ENCODE assay signal across 9 mouse cellular contexts in the genomic region with DNA sequence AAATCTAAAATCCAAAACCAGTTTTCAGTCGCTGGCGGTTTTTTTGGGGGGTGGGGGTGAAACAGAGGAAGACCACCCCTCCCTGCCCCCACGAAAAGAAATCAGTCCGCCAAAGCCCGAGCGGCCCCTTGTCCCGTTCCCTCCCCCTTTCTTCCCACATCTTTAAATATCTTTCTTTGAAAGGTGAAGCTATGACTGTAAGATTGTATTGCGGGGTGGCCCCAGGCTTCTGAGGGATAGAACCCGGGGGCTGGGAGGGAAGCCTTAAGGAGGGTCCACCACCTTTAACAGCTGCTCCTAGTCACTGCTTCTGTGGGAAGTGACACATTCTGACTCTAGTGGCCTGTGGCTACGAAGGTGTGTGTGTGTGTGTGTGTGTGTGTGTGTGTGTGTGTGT. TPM values are rescaled to one million over a fixed set of nuclear protein-coding genes. Genes with fewer than 3 reads are reported as not detected.
A peak's percentile ranks its signal among the peaks of the same experiment; 100 is the strongest.
DNase-seq lines count a peak whose midpoint lies in the region; ATAC-seq and TF ChIP-seq lines count a peak whose summit lies in the region.
"Had no signal": no experiment of that assay in that cellular context is flagged by ENCODE, and none has a peak within 500 bp of the region (broad histone marks: within the 10 kb centered on the region; RNA-seq: fewer than 3 reads in every experiment).

No protein-coding gene starts in this region.

- no peak for DNase-seq in heart, postnatal 14 days
- DNase-seq in embryo, embryonic 11.5 days (ENCODE audit: low read depth, low spot score) = peak; percentile 11
- DNase-seq in hindbrain, embryonic 10.5 days (ENCODE audit: low spot score) = peak; percentile 41
- DNase-seq in left cerebral cortex, adult 2 months (ENCODE audit: extremely low spot score in 1 of 2, low spot score in 2 of 2) = no peak
- DNase-seq in cerebellum, adult 2 months = no peak

- ATAC-seq in heart, embryonic 12.5 days (ENCODE audit: insufficient number of reproducible peaks, low FRiP score) = no peak
- ATAC-seq in midbrain, embryonic 13.5 days = no peak; the same call in 1 of the 2 replicates
- ATAC-seq in megakaryocyte, adult 5-6 weeks (ENCODE audit: poor library complexity, severe bottlenecking) = no peak

- no peak for TF ChIP-seq POLR2A in cerebellum, adult 2 months (IDR thresholded peaks at IDR 0.05; ENCODE audit: borderline replicate concordance, insufficient read depth, low read length)

- H3K9me3 ChIP-seq in heart, embryonic 12.5 days (replicated peaks) = peaks cover 11% of the 10 kb centered on the region
- H3K9me3 ChIP-seq in hindbrain, embryonic 10.5 days = peaks cover 20% of the 10 kb centered on the region
- H3K9me3 ChIP-seq in midbrain, embryonic 13.5 days = peaks cover 8% of the 10 kb centered on the region

- H3K4me3 ChIP-seq in heart, embryonic 12.5 days = no peak overlapping the region
- peak overlapping the region; percentile 29 for H3K4me3 ChIP-seq in hindbrain, embryonic 10.5 days
- no peak overlapping the region for H3K4me3 ChIP-seq in midbrain, embryonic 13.5 days (replicated peaks)
- H3K4me3 ChIP-seq in left cerebral cortex, adult 2 months = no peak overlapping the region
- no peak overlapping the region for H3K4me3 ChIP-seq in cerebellum, adult 2 months (replicated peaks; ENCODE audit: insufficient read depth, low read depth, low read length)

- no peak overlapping the region for H3K27ac ChIP-seq in heart, embryonic 12.5 days (ENCODE audit: poor library complexity, severe bottlenecking)
- peak overlapping the region; percentile 80 for H3K27ac ChIP-seq in hindbrain, embryonic 10.5 days
- peak overlapping the region; percentile 58 for H3K27ac ChIP-seq in midbrain, embryonic 13.5 days
- H3K27ac ChIP-seq in left cerebral cortex, adult 2 months = no peak overlapping the region
- no peak overlapping the region for H3K27ac ChIP-seq in cerebellum, adult 2 months (ENCODE audit: insufficient read depth, low read length)
- H3K27ac ChIP-seq: liver, embryonic 14.5 days had no signal

- intact Hi-C loops in heart, postnatal 14 days (cut with DNase I) = loop anchor here (2.0 to 10.0 kb wide), 9 partner anchors 89 to 614 kb away; no protein-coding TSS in a partner anchor
- intact Hi-C loops in left cerebral cortex, adult 2 months (cut with DNase I) = loop anchor here (1.0 to 10.0 kb wide), 4 partner anchors 171 to 639 kb away; no protein-coding TSS in a partner anchor

- no peak for TF ChIP-seq CTCF in left cerebral cortex, adult 2 months (IDR thresholded peaks at IDR 0.05)
- TF ChIP-seq CTCF in cerebellum, adult 2 months (IDR thresholded peaks at IDR 0.05; ENCODE audit: borderline replicate concordance, insufficient read depth, low read depth, low read length) = no peak

- no peaks in the 10 kb centered on the region for H3K27me3 ChIP-seq in heart, embryonic 12.5 days (replicated peaks)
- H3K27me3 ChIP-seq in hindbrain, embryonic 10.5 days (ENCODE audit: insufficient read depth, poor library complexity, severe bottlenecking) = no peaks in the 10 kb centered on the region; the same call in 1 of the 2 replicates
- H3K27me3 ChIP-seq in midbrain, embryonic 13.5 days = no peaks in the 10 kb centered on the region
- no peaks in the 10 kb centered on the region for H3K27me3 ChIP-seq in cerebellum, adult 2 months (ENCODE audit: control insufficient read depth, insufficient read depth, low read length)

- H3K4me1 ChIP-seq in heart, embryonic 12.5 days (replicated peaks) = peaks cover 12% of the 10 kb centered on the region
- H3K4me1 ChIP-seq in hindbrain, embryonic 10.5 days (replicated peaks) = peaks cover 29% of the 10 kb centered on the region
- H3K4me1 ChIP-seq in midbrain, embryonic 13.5 days (replicated peaks) = peaks cover 27% of the 10 kb centered on the region
- peaks cover 6% of the 10 kb centered on the region; the same call in 1 of the 2 replicates for H3K4me1 ChIP-seq in cerebellum, adult 2 months (ENCODE audit: control insufficient read depth, insufficient read depth, low read length)

- peak overlapping the region; percentile 50 for H3K4me2 ChIP-seq in heart, embryonic 12.5 days
- H3K4me2 ChIP-seq in midbrain, embryonic 13.5 days (replicated peaks) = peak overlapping the region; percentile 31

- H3K36me3 ChIP-seq in heart, embryonic 12.5 days = no peaks in the 10 kb centered on the region
- 0 out of 2 replicates have a peak, but pooled peaks cover 9% of the 10 kb centered on the region for H3K36me3 ChIP-seq in hindbrain, embryonic 10.5 days
- H3K36me3 ChIP-seq in midbrain, embryonic 13.5 days = no peaks in the 10 kb centered on the region

- 28% methylated on average over 10 of the region's 10 CpGs for WGBS in heart, embryonic 12.5 days
- WGBS in hindbrain, embryonic 10.5 days = 9% methylated on average over 10 of the region's 10 CpGs
- WGBS in midbrain, embryonic 13.5 days = 8% methylated on average over 10 of the region's 10 CpGs
- 70% methylated on average over 10 of the region's 10 CpGs for WGBS in cerebellum, adult 2 months

- peak overlapping the region; percentile 43; the same call in 1 of the 2 replicates for H3K9ac ChIP-seq in heart, embryonic 12.5 days
- no peak overlapping the region for H3K9ac ChIP-seq in midbrain, embryonic 13.5 days (replicated peaks)
- H3K9ac ChIP-seq: liver, embryonic 14.5 days had no signal

RNA-seq across cellular contexts. Expression of a gene that starts 32.3 kb away (rescaled TPM):
- polyA plus RNA-seq in heart, embryonic 12.5 days (2016; fragmentation: Nextera tagmentation; extraction: Ambion mirVana) = 476 and 492 TPM in 2 replicates
- total RNA-seq in heart, postnatal 14 days (2021) = 100 to 1,000 TPM; 270 to 309 TPM
- polyA plus RNA-seq in hindbrain, embryonic 10.5 days (2016; fragmentation: Nextera tagmentation; extraction: Ambion mirVana) = 673 and 781 TPM in 2 replicates
- polyA plus RNA-seq in midbrain, embryonic 13.5 days (2015; fragmentation: Nextera tagmentation; extraction: Ambion mirVana) = 474 and 477 TPM in 2 replicates
- total RNA-seq in left cerebral cortex, adult 2 months (2021) = 100 to 1,000 TPM; 268 to 280 TPM
- 936 and 951 TPM in 2 replicates for total RNA-seq in megakaryocyte, adult 5-6 weeks (2015)
- total RNA-seq in megakaryocyte, adult 5-6 weeks (2017) = 1,220 and 1,324 TPM in 2 replicates
- polyA plus RNA-seq in cerebellum, adult 2 months (2012; rRNA removed) = 327 and 353 TPM in 2 replicates

Comparison
In these comparisons a context has a peak if more than half of its experiments do, and no peak if none do; other contexts are left out.
1. H3K27ac ChIP-seq: peak in hindbrain, embryonic 10.5 days (single experiment) and midbrain, embryonic 13.5 days (single experiment); none in heart, embryonic 12.5 days (single experiment), left cerebral cortex, adult 2 months (single experiment) and cerebellum, adult 2 months (single experiment).
2. DNase-seq: peak in embryo, embryonic 11.5 days (single experiment) and hindbrain, embryonic 10.5 days (single experiment); none in heart, postnatal 14 days (0 of 2), left cerebral cortex, adult 2 months (0 of 2) and cerebellum, adult 2 months (0 of 2).